Mouse (Mus musculus) heart, embryonic 12.5 days (tissue): ENCODE measurements around the gene Cntrl. TPM values are rescaled to one million over a fixed set of nuclear protein-coding genes. Genes with fewer than 3 reads are reported as not detected.

Experiments
- ATAC-seq: fragments of 200-750 bp; cut with Nextera tagmentation; 2 replicates; pipeline ENCODE4 v1.8.0; 2017; ENCODE audit warnings: moderate TSS enrichment, moderate library complexity; ENCODE audit not compliant: insufficient number of reproducible peaks, low FRiP score
- H3K27ac ChIP-seq: fragments of 300-500 bp; sonication (generic); 2 replicates; pipeline ENCODE4 v1.5.1; 2016; ENCODE audit warnings: mild to moderate bottlenecking, moderate library complexity; ENCODE audit not compliant: poor library complexity, severe bottlenecking
- H3K27me3 ChIP-seq: fragments of 300-500 bp; sonication (generic); replicated peaks from 2 replicates; pipeline ENCODE4 v1.6.1; 2016; ENCODE audit warnings: mild to moderate bottlenecking, moderate library complexity
- H3K36me3 ChIP-seq: fragments of 300-500 bp; sonication (generic); 2 replicates; pipeline ENCODE4 v1.6.1; 2016; ENCODE audit warnings: mild to moderate bottlenecking, moderate library complexity
- H3K4me1 ChIP-seq: fragments of 300-500 bp; sonication (generic); replicated peaks from 2 replicates; pipeline ENCODE4 v1.6.1; 2016; ENCODE audit warnings: mild to moderate bottlenecking
- H3K4me2 ChIP-seq: fragments of 300-500 bp; sonication (generic); 2 replicates; pipeline ENCODE4 v1.6.1; 2016; ENCODE audit warnings: mild to moderate bottlenecking, moderate library complexity
- H3K4me3 ChIP-seq: fragments of 300-500 bp; sonication (generic); 2 replicates; pipeline ENCODE4 v1.5.1; 2016; ENCODE audit warnings: mild to moderate bottlenecking
- H3K9ac ChIP-seq: fragments of 300-500 bp; sonication (generic); 2 replicates; pipeline ENCODE4 v1.6.1; 2016; ENCODE audit warnings: mild to moderate bottlenecking, moderate library complexity
- H3K9me3 ChIP-seq: fragments of 300-500 bp; sonication (generic); replicated peaks from 2 replicates; pipeline ENCODE4 v1.6.1; 2016; ENCODE audit warnings: mild to moderate bottlenecking, moderate library complexity
- WGBS: fragments of 180-500 bp; shearing (Covaris S2); methylation state at CpG from one replicate; pipeline ENCODE4 v1.1.7; 2016; 5-methylcytosine and 5-hydroxymethylcytosine counted together
- polyA plus RNA-seq: library from polyadenylated mRNA; unstranded; fragments of >200 nt; fragmentation: Nextera tagmentation; extraction: Ambion mirVana; gene quantifications from 2 replicates; pipeline ENCODE4 v1.2.1, GENCODE M21; 2016

Cntrl gene
- polyA plus RNA-seq, 1 experiment from 2014 or later = 22.0 TPM

- Histone ChIP-seq H3K4me3 (no peak overlapping the region), H3K27me3 (no peaks in the 10 kb centered on the region), H3K4me2 (no peak overlapping the region), H3K9me3 (no peaks in the 10 kb centered on the region), H3K27ac (no peak overlapping the region), H3K9ac (no peak overlapping the region), H3K36me3 (no peaks in the 10 kb centered on the region), H3K4me1 (no peaks in the 10 kb centered on the region)
- WGBS = 74% methylated on average over 6 of the region's 6 CpGs
- no peak for ATAC-seq
Observed at GRCm38 (mm10) chr2:35079166-35079565, 30.1 kb upstream of the Cntrl start.

GRCm38 (mm10) chr2:35087418-35087817 is 21.9 kb upstream of the Cntrl start:
- Histone ChIP-seq H3K4me3 (no peak overlapping the region), H3K27me3 (no peaks in the 10 kb centered on the region), H3K4me2 (no peak overlapping the region), H3K9ac (no peak overlapping the region), H3K4me1 (no peaks in the 10 kb centered on the region), H3K9me3 (no peaks in the 10 kb centered on the region), H3K36me3 (no peaks in the 10 kb centered on the region), H3K27ac (no peak overlapping the region)
- ATAC-seq = no peak
- 62% methylated on average over 4 of the region's 4 CpGs for WGBS

- ATAC-seq = no peak
- Histone ChIP-seq H3K4me1 (0 out of 2 replicates have a peak, but pooled peaks cover 5% of the 10 kb centered on the region), H3K27me3 (no peaks in the 10 kb centered on the region), H3K27ac (no peak overlapping the region), H3K9ac (no peak overlapping the region), H3K9me3 (no peaks in the 10 kb centered on the region), H3K4me2 (no peak overlapping the region), H3K4me3 (no peak overlapping the region), H3K36me3 (no peaks in the 10 kb centered on the region)
- 75% methylated on average over 6 of the region's 6 CpGs for WGBS
Observed at GRCm38 (mm10) chr2:35100529-35100928, 8.8 kb upstream of the Cntrl start.

DNA sequence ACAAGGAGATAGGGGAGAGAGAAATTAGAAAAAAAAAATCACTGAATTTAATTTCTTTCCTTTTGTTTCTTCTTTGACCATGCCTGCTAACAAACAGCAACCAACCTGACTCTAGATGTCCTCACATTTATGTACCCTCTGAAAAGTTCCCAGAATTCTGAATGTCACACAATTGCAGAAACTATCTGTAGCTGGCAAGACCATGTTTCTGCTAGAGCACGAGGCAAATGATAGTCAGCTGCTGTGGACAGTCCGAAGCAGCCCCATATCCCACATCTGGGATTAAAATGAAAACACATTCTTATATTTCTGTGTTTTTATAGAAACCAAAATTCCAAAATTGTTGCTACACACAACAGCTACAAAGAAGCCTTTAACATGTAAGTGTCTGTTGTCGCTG is 7.8 kb upstream of the Cntrl start, which contains the start of gene AI182371:
TSS of gene AI182371 (minus strand) at position 101 of the 400 bp plus-strand sequence.
- Histone ChIP-seq H3K9ac (no peak within 1 kb of the TSS), H3K4me3 (no peak within 1 kb of the TSS), H3K27ac (no peak within 1 kb of the TSS), H3K4me2 (no peak within 1 kb of the TSS), H3K36me3 (no peaks in the 10 kb centered on the region), H3K27me3 (no peaks in the 10 kb centered on the region), H3K4me1 (0 out of 2 replicates have a peak, but pooled peaks cover 5% of the 10 kb centered on the region), H3K9me3 (no peaks in the 10 kb centered on the region)
- no peak for ATAC-seq
- 88% methylated on average over 3 of the region's 3 CpGs for WGBS

- Histone ChIP-seq H3K27ac (no peak overlapping the region), H3K9ac (no peak overlapping the region), H3K9me3 (no peaks in the 10 kb centered on the region), H3K27me3 (no peaks in the 10 kb centered on the region), H3K4me1 (0 out of 2 replicates have a peak, but pooled peaks cover 5% of the 10 kb centered on the region), H3K36me3 (no peaks in the 10 kb centered on the region), H3K4me2 (no peak overlapping the region), H3K4me3 (no peak overlapping the region)
- ATAC-seq = no peak
Observed at GRCm38 (mm10) chr2:35102777-35103176, 6.5 kb upstream of the Cntrl start.

- ATAC-seq = no peak
- Histone ChIP-seq H3K9ac (no peak overlapping the region), H3K9me3 (no peaks in the 10 kb centered on the region), H3K4me3 (no peak overlapping the region), H3K27me3 (no peaks in the 10 kb centered on the region), H3K27ac (no peak overlapping the region), H3K4me2 (no peak overlapping the region), H3K36me3 (no peaks in the 10 kb centered on the region), H3K4me1 (0 out of 2 replicates have a peak, but pooled peaks cover 5% of the 10 kb centered on the region)
- 64% methylated on average over 5 of the region's 5 CpGs for WGBS
Observed at GRCm38 (mm10) chr2:35103558-35103957, 5.7 kb upstream of the Cntrl start.

GRCm38 (mm10) chr2:35104843-35105242 is 4.4 kb upstream of the Cntrl start:
- no peaks in the 10 kb centered on the region for H3K27me3 ChIP-seq
- H3K4me3 ChIP-seq = no peak overlapping the region
- H3K9me3 ChIP-seq = no peaks in the 10 kb centered on the region
- H3K4me1 ChIP-seq = 0 out of 2 replicates have a peak, but pooled peaks cover 5% of the 10 kb centered on the region
- H3K36me3 ChIP-seq = no peaks in the 10 kb centered on the region
- H3K4me2 ChIP-seq = no peak overlapping the region
- no peak overlapping the region for H3K27ac ChIP-seq
- ATAC-seq = no peak
- H3K9ac ChIP-seq = no peak overlapping the region
- WGBS = 48% methylated on average over 3 of the region's 3 CpGs

DNA sequence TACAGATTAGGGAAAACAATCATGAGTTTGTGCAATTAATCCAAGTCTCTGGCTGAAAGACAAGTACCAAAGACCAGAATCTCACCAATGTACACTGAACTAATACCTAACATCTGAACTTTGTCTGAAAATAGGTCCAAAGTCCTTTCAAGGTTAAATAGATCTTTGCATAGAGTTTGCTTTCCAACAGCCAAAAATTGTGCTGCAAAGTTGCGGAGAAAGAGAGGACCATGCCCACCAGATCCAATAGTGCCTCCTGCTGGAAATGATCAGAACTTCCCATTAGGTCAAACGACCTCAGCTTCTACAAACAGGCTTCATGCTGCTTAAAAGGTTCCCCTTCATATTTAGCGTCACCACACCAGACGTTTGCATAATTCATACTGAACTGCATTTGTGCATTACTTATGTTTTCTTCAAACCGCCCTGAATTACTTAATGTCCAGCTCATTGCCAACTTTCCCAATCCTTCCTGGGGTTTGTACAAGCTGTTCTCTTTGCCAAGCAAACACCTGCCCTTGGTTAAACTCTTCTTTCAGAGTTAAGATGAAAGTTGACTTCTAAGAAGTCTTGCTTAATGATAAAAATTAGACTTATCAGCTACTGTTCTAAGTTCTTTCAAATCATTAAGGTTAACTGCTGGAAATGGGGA is 1.2 kb upstream of the Cntrl start:
- no peak overlapping the region for H3K27ac ChIP-seq
- no peaks in the 10 kb centered on the region for H3K9me3 ChIP-seq
- H3K36me3 ChIP-seq = no peaks in the 10 kb centered on the region
- ATAC-seq = no peak
- H3K27me3 ChIP-seq = no peaks in the 10 kb centered on the region
- 49% methylated on average over 5 of the region's 5 CpGs for WGBS
- 0 out of 2 replicates have a peak, but pooled peaks cover 3% of the 10 kb centered on the region for H3K4me1 ChIP-seq
- no peak overlapping the region for H3K4me2 ChIP-seq
- no peak overlapping the region for H3K4me3 ChIP-seq
- no peak overlapping the region for H3K9ac ChIP-seq

DNA sequence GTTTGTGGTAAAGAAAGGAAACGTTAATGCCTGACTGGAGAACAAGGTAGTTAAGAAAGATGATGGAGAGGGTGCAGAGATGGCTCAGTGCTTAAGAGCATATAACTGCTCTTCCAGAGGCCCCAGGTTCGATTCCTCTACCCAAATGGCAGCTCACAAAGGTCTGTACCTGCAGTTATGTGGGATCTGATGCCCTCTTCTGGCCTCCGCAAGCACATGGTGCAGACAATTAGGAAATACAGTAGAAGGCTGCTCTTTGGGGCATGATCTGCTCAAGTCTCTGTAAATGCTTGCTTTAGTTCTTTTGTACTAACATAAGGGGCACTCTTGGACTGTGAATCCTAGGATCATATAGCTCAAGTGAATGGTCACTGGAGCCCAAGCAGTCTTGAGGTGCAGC is 580 bp upstream of the Cntrl start:
- 30% methylated on average over 3 of the region's 3 CpGs for WGBS
- H3K27ac ChIP-seq = peak overlapping the region; percentile 65
- H3K4me3 ChIP-seq = peak overlapping the region; percentile 68
- H3K9ac ChIP-seq = peak overlapping the region; percentile 66
- H3K4me2 ChIP-seq = peak overlapping the region; percentile 84
- peak; percentile 36; the same call in 1 of the 2 replicates for ATAC-seq
- no peaks in the 10 kb centered on the region for H3K36me3 ChIP-seq
- H3K9me3 ChIP-seq = no peaks in the 10 kb centered on the region
- no peaks in the 10 kb centered on the region for H3K27me3 ChIP-seq
- H3K4me1 ChIP-seq = 0 out of 2 replicates have a peak, but pooled peaks cover 3% of the 10 kb centered on the region

DNA sequence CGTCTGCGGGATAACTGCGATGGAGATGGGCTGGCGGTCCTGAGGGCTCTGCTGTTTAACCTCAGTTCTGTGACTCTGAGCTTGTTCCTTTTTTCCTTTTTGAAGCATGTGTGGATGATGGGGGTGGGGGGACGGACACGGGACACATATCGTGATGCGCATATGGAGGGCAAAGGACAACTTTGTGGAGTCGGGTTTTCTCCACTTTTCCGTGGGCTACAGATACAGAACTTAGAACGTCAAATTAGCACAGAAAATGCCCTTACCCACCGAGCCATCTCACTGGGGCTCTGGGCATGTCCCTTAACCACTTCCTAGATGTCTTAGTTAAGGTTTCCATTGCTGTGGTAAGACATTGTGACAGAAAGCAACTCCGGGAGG is 622 bp downstream of the Cntrl start:
- Histone ChIP-seq H3K4me2 (peak overlapping the region; percentile 84), H3K4me3 (peak overlapping the region; percentile 68), H3K9me3 (no peaks in the 10 kb centered on the region), H3K27ac (peak overlapping the region; percentile 65; the same call in 1 of the 2 replicates), H3K27me3 (no peaks in the 10 kb centered on the region), H3K4me1 (0 out of 2 replicates have a peak, but pooled peaks cover 3% of the 10 kb centered on the region), H3K9ac (peak overlapping the region; percentile 66), H3K36me3 (no peaks in the 10 kb centered on the region)
- WGBS = 2% methylated on average over 13 of the region's 13 CpGs
- no peak for ATAC-seq

- Histone ChIP-seq H3K27me3 (no peaks in the 10 kb centered on the region), H3K9me3 (no peaks in the 10 kb centered on the region), H3K4me2 (no peak overlapping the region), H3K4me1 (0 out of 2 replicates have a peak, but pooled peaks cover 3% of the 10 kb centered on the region), H3K9ac (no peak overlapping the region), H3K27ac (no peak overlapping the region), H3K4me3 (no peak overlapping the region), H3K36me3 (no peaks in the 10 kb centered on the region)
- no peak for ATAC-seq
- WGBS = 69% methylated on average over 2 of the region's 2 CpGs
Observed at GRCm38 (mm10) chr2:35110521-35110920, 1.2 kb downstream of the Cntrl start.

DNA sequence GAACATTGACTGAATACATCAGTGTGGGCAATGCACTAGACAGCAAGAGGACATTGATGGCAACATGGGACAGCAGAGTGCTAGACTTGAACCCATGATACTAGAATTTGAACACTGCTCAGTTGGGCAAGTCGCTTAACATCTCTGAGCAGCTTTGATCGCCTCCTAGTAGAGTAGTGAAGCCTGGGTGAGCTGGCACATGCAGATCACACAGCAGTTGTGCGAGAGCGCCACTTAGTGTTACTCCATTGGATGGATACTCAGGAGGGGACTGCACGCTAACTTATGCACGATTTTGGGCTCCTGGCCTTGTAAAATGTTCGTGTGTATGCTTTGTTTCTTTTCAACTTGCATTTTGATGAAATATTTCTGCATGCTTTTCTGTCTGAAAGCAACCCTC is 15.4 kb downstream of the Cntrl start:
- 75% methylated on average over 7 of the region's 7 CpGs for WGBS
- no peaks in the 10 kb centered on the region for H3K27me3 ChIP-seq

More for the DNA sequence above, 15.4 kb downstream of the Cntrl start:
- Histone ChIP-seq H3K27ac (no peak overlapping the region), H3K36me3 (peaks cover 11% of the 10 kb centered on the region), H3K4me2 (no peak overlapping the region), H3K4me3 (no peak overlapping the region), H3K9ac (no peak overlapping the region), H3K9me3 (no peaks in the 10 kb centered on the region), H3K4me1 (peaks cover 6% of the 10 kb centered on the region; the same call in 1 of the 2 replicates)
- no peak for ATAC-seq
